Mouse (Mus musculus): ENCODE results near the gene Ilf2.

Gene Ilf2

DNA sequence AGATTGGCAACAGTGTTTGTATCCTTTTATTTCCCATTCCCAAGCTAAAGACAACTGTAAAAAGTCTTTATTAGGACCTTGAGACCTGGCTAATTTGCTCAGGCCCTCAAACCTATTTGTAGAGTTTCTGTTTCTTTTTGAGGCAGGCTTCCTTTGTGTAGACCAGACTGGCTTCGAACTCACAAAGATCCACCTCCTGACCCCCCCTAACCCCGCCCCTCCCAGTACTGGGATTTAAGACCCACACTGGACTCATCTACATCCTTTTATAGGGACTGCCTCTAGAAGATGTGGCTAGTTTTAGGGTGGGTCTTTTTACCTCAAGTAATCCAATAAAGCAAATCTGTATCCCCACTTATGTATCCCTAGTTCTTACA, 33.8 kb downstream of the Ilf2 start:
- DNase-seq (ENCODE audit: low spot score): no peak

DNA sequence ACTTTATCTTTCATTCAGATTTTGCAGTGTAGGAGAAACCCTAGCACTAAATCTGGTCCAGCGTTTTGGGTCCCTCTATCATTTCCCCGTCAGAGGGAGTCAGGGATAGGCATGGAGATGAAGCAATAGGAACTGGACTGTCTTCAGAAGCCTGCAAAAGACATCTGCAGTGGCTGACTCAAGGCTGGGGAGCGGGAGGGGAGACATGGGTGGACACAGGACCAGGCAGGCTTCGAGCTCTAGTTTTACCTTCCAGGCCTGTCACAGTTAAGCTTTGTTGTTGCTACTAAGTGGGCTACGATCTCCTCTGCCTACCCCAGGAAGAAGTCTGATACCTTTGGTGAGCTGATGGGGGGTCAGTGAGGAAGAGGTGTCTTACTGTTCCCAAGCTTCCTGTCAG, 36.4 kb downstream of the Ilf2 start:
- DNase-seq (ENCODE audit: low spot score): no peak

DNA sequence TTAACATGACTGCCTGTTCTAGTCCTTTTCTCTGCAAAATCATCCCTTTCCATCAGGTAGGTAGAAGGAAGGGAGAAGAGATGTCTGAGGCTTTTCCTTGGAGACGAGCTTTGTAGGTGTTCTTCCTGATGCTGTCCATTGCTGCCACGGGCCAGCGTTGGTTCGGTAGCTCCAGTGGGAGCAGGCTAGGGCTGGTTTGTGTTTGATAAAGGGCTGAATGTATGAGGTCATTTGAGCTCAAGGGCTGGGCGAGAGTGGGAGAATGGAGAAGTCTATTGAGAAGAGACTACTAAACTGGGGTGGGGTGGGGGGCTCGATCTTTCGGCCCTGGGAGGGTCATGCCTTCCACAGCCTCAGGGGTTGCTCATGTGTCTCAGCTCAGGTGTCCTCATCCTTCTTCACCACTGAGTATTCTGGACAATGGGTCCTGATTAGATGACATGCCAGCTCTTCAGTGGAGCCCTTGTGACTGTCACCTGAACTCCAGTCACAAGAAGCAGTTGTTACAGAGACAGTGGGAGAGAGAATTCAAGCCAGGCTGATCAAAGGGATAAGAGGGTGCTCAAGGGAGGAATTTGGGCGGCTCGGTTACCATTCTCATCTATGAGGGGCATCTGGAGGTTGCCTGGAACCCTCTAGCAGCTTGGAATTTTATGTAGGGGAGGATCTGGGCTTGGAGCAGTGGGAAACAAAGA, 37.2 kb downstream of the Ilf2 start:
- no peak for DNase-seq (ENCODE audit: low spot score)

DNA sequence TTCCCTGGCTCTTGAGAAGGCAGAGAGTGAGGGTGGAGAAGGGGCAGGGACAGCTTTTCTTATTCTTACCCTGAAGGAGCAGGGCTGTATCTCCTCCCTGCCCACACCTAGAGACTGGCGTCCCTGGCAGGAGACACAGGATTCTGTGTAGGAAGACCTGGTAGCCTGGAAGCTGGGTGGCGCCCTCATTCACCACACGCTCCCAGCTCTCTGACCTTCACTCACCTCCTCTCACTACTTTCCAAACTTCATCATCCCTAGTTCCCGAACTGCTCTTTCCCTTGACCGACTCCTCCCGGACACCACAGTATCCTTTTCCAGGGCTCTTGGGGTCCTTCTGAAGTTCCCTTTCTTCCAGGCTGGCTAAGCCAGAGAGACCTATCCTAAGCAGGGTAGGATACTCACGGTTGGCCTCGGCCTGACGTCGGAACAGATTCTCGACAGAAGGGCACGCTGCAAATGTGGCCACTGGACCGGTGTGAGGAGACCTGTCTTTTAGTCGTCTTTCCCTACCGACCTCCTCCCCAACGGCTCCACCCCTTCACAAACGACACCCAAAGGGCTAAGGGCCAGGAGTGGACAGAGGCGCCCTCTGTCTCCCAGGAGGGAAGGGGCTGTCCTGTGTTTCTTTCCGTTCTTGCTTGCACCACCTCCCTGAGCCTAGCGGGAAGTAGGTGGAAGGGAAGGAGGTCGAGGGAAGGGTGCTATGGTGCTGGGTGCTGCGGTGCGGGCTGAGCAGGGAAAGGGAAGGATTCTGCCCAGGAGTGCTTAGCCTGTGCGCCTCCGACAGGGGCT, 38.1 kb downstream of the Ilf2 start, which contains the start of the genes S100a1 and S100a13:
Gene S100a1, minus strand, starts transcription at position 597 of the 795 bp plus-strand sequence.
Gene S100a13, plus strand, starts transcription at position 640 of the 795 bp plus-strand sequence.
- peak; percentile 82 for DNase-seq (ENCODE audit: low spot score)

DNA sequence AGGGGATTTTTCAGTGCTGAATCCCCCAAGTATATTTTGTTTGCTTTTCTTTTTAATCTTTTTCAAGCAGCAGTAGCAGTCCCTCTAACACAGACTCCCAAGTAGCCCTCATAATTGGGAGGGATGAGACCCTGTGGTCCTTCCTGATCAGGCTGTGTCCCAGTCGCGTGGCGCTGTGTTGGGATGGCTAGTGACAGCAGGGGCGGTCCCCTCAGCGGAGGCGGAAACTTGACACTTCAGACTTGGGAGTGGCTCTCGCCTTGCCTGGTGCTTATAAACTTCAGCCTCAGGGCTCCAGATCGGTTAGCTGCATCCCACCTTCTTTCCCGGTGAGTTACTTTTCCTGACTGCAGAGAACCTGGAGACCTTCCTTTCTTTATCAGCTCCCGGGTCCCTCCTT, 38.8 kb downstream of the Ilf2 start:
- peak; percentile 71 for DNase-seq (ENCODE audit: low spot score)

DNA sequence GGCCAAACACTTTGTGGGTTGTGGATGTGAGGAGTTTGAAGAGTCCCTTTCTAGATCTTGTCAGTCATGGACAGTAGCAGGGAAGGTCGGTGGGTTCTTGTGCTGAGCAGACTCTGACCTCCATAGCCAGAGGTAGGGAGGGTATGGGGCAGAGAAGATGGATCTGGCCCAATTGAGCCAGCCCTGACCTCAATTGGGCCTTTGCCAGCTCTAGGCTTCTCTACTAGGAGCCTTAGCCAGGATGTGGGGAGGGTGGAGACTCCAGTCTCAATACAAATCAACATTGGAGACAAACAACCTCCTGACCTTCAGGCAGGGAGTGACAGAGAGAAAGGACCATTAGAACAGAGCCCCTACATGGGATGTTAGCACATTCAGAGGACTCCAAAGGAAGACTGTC, 39.3 kb downstream of the Ilf2 start:
- DNase-seq (ENCODE audit: low spot score): peak; percentile 34

DNA sequence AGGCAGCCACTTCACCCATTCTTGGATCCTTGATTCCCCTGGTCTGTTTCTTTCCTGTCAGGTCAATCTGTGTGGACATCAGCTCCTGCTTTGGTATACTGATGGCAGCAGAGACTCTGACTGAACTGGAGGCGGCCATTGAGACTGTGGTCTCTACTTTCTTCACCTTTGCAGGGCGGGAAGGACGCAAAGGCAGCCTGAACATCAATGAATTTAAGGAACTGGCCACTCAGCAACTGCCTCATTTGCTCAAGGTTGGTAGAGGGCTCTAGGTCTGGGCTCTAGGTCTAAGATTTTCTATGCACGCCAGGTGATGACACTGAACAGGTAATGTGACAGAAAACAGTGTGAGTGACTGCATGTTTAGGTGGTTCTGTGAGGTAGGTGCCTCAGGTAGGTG, 39.9 kb downstream of the Ilf2 start:
- DNase-seq (ENCODE audit: low spot score): no peak

DNA sequence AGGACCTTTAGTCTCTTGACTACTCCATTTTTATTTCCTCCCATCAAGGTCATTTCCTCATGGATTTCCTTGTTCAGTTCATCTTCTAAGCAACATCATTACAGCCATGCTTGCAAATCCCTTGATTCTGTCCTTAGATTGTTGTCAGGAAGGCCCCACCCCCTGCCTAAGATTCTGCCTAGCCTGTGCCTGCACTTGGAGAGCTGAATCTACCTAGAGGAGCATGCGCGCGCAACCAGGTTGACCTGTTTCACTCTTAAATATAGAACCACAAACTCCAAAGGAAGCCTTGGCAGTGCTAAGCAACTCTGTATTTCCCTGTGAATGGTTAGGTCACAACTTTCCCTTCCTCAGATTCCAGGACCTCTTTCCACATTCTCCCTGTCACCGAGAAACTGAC, 41.8 kb downstream of the Ilf2 start:
- DNase-seq (ENCODE audit: low spot score): no peak

DNA sequence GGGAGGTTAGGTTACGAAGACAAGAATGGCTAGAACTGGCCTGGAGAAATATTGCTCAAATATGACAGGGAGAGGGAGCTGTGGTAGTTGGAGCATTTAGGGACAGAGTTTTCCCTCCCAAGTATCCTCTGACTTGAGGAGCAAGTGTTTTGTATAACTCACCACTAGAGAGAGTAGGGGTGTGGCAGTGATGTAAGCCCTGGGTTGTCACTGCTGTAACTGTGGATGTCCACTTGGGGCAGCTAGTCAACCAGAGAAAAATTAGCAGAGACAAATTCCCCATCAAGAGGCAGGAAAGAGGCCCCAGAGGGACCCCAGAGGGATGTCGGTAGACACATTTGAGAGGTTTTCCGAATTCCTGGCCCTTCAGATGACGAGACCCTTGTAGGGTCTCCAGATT, 49.5 kb downstream of the Ilf2 start:
- peak; percentile 61 for DNase-seq (ENCODE audit: low spot score)

DNA sequence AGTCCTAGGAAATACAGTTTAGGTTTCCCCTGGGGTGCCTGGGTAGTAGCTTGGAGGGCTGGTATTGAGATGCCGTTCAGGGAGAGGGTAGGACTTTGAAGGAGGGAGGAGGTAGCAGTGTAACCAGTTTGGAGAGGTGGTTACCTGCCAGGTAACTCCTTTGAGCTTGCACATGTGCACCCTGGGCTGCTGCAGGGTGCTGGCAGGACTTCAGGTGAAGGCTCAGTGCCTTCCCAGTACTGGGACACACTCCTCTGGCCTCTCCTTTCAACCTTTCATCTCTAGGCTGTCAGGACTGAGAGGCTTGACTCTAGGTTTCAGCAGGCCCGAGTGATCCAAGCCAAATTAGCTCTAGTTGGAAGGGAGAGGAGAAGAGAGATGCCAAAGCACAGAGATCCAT, 50.1 kb downstream of the Ilf2 start:
- peak; percentile 32 for DNase-seq (ENCODE audit: low spot score)

DNA sequence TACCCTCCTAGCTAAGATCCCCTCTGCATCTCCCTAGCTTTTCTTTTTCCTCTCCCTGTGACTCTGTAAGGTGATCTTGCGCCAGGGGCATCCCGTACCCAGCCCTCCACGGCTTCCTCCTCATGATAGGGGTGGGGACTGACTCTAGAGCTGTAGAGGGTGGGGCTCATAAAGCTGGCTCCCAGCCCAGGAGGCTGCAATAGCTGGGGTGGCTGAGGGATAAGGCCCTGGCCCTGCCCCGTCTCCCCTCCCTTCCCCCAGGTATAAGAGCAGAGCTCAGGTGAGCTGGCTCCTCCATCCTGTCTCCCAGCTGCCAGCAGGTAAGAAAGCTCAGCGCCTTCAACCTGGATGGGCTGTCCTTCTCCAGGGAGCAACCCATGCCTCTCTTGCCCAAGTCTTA, 50.7 kb downstream of the Ilf2 start, which contains the start of gene S100a14:
Gene S100a14, plus strand, starts transcription at position 277 of the 400 bp plus-strand sequence.
- peak; percentile 88 for DNase-seq (ENCODE audit: low spot score)

DNA sequence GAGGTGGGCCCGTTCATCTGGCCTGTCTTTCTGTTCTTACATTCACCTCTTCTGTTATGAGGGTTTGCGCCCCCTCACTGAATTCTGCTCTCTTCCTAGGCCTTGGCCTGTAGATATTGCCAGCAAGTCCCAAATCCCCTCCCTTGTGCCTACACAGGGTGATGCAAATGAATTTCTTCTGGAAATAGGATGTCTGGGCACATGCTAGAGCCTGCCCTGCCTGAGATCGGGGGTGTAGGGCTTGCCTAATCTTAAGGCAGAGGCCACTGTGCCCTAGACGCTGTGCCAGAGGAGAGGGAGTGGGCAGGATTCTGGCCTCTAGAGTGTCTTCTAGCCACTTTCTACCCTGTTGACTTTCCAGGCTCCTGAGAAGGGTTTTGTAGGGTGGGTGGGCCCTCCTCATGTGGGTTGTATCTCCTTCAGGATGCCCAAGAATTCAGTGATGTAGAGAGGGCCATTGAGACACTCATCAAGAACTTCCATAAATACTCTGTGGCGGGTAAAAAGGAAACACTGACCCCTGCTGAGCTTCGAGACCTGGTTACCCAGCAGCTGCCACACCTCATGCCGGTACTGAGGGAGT, 51.5 kb downstream of the Ilf2 start:
- no peak for DNase-seq (ENCODE audit: low spot score)

DNA sequence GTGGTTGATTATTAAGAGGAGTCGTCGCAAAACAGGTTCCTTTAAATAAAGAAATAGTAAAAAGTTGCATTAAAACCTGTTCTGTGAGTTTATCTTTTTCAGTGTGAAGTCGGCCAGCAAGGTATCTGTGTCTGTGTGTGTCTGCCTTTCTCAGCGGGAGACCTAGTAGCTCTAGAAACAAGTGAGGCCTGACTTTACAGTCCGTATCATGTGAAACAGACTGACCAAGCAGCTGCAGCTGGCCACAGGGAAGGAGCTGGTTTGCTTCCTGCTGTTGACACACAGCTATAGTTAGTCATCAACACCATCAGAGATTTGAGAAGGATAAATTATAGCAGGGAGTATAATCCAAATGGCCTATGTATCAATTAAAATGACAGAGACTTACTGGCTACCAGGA, 55.8 kb downstream of the Ilf2 start:
- no peak for DNase-seq (ENCODE audit: low spot score)

DNA sequence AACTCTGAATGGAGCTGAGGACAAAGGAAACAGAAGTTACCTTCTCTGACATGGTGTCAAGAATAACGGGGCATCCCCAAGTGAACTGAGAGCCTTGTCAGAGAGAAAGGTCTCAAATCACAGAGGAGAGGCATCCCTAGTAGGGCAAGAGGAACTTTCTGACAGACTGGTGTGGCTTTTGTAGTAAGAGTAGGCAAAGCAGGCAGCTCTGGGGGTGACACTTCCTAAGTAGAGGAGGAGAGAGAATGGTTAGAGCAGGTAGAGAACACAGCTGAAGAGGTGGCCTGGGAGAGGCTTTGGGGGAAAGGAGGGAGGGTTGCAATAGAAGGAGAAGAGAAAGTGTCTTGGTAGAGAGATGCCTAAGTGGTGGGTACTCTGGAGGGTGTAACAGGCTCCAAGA, 59.5 kb downstream of the Ilf2 start:
- DNase-seq (ENCODE audit: low spot score): no peak

DNA sequence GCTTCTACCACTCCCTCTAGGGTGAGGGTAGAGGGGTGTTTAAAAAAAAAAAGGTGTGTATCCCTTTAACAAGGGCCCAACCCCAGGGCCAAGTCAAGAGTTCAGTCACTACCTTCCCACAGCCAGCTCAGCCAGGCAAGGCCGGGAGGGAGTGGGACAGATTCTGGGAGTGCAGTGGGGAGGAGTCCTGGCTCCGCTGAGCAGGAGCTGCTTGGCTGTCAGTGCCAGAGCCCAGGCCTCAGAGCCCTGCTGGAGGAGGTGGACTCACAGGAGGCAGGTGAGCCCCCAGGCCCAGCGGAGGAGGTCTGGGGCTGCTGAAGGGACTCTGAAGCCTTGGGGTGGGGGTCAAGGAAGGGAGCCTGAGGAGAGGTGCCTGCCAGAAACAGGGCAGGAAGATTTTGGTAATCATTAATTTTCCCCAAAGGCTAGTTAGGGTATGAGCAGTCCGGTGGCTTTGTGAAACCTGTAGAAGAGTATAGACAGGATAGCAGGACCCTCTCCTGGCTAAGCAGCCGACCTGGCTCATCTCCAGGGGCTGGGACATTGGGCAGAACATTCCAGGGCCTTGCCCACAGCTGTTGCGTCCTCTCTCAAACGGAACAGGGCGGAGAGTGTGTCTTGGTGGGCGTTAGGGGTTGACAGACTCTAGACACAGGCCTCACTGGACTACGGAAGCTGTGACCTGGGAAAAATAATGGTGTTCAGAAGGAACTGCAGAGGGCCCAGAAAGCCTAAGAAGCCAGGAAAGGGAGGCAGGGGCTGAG, 61.4 kb downstream of the Ilf2 start, which contains the start of gene S100a16:
Gene S100a16, plus strand, starts transcription at position 114 of the 764 bp plus-strand sequence.
- peak; percentile 88 for DNase-seq (ENCODE audit: low spot score)

DNA sequence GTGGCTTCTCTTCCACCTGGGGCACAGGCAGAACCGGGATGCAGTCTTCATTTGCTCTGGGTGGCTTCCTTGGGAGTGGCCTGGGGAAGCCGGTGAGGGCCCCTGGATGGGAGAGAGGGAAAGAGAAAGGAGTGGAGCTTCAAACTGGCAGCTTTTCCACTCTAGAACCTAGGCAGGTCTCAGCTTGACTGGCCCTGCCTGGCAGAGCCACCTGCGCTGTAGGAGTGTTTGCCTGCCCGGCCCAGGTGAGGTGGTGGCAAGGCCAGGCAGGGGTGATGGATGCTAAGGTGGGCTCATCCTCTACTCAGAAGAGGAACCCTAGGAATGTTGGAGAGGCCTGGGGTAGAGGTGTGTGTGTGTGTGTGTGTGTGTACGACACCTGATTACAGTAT, 62.0 kb downstream of the Ilf2 start:
- peak; percentile 70 for DNase-seq (ENCODE audit: low spot score)

Data from urinary bladder, postnatal 14 days (tissue).